Mouse (Mus musculus): Measurements from ENCODE around the gene Krtap1-5.

The Krtap1-5 gene

DNA sequence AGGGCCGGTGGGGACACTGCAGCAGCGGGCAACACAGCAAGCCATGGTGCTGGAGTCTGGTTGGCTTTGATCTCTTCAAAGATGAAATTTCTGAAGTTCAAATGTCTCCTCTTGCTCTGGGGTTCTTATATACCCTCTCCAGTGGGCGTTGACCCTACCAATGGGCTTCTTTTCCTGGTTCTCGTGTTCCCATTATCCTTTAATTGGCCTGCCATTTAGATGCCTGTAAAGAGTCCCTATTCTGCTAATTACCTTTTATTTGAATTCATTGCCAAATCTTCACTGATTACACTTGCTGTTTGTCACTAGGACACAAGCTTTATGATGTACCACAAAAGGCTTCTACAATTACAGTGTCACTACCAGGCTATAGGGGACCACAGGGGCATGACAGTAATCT, 30.1 kb downstream of the Krtap1-5 start, which contains the start of gene Krtap3-3:
Gene Krtap3-3 (minus strand): TSS at position 101 of the 400 bp plus-strand sequence.
- no peak for ATAC-seq (ENCODE audit: insufficient number of reproducible peaks, low FRiP score, low TSS enrichment)

DNA sequence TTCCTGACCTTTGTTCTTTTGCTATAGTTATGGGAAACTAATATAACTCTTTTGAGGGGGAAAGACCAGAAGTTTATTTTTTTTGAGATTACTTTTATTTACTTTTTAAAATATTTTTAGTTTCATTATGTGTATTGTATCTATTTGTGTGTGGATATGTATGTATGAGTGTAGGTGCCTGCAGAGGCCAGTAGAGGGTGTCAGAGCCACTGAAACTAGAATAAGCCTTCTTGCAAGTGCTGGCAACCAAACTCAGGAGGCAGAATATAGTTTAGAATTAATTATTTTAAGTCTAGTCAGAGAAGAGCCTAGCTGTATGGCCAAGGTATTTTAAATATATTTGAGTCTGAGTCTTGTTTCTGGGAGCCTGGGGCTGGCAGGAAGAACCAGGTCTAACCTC, 32.9 kb downstream of the Krtap1-5 start:
- no peak for ATAC-seq (ENCODE audit: insufficient number of reproducible peaks, low FRiP score, low TSS enrichment)

GRCm38 (mm10) chr11:99539721-99540120, 41.1 kb downstream of the Krtap1-5 start:
- ATAC-seq (ENCODE audit: insufficient number of reproducible peaks, low FRiP score, low TSS enrichment), result no peak

All from cerebellum, adult (tissue).